Mouse (Mus musculus): ENCODE measurements around the gene Zfp579.

Gene Zfp579

GRCm38 (mm10) chr7:4957361-4957760, 38.6 kb downstream of the Zfp579 start:
- no peak for DNase-seq (ENCODE audit: low read depth, low spot score)

GRCm38 (mm10) chr7:4953815-4954445, 42.0 kb downstream of the Zfp579 start:
- DNase-seq (ENCODE audit: low read depth, low spot score), result no peak

- DNase-seq (ENCODE audit: low read depth, low spot score), result no peak
Measured at GRCm38 (mm10) chr7:4950561-4951342, 45.2 kb downstream of the Zfp579 start.

- DNase-seq (ENCODE audit: low read depth, low spot score), result no peak
Measured at GRCm38 (mm10) chr7:4948386-4948785, 47.6 kb downstream of the Zfp579 start.

- DNase-seq (ENCODE audit: low read depth, low spot score), result no peak
Measured at GRCm38 (mm10) chr7:4947855-4948254, 48.1 kb downstream of the Zfp579 start.

GRCm38 (mm10) chr7:4943223-4943815, 52.6 kb downstream of the Zfp579 start:
- DNase-seq (ENCODE audit: low read depth, low spot score), result peak; percentile 81

- DNase-seq (ENCODE audit: low read depth, low spot score), result no peak
Measured at GRCm38 (mm10) chr7:4942673-4943072, 53.3 kb downstream of the Zfp579 start.

- peak; percentile 70 for DNase-seq (ENCODE audit: low read depth, low spot score)
Measured at GRCm38 (mm10) chr7:4940068-4940479, 55.9 kb downstream of the Zfp579 start.

GRCm38 (mm10) chr7:4938456-4938855, 57.5 kb downstream of the Zfp579 start:
- no peak for DNase-seq (ENCODE audit: low read depth, low spot score)

GRCm38 (mm10) chr7:4937392-4937791, 58.6 kb downstream of the Zfp579 start:
- DNase-seq (ENCODE audit: low read depth, low spot score), result no peak

- no peak for DNase-seq (ENCODE audit: low read depth, low spot score)
Measured at GRCm38 (mm10) chr7:4936832-4937231, 59.1 kb downstream of the Zfp579 start.

- DNase-seq (ENCODE audit: low read depth, low spot score), result no peak
Measured at GRCm38 (mm10) chr7:4934160-4934914, 61.6 kb downstream of the Zfp579 start.
